Mouse (Mus musculus) adipocyte (in vitro differentiated cells): ENCODE measurements at regions not wholly inside any gene's neighbourhood (a gene's known extent, or its start where the extent isn't known, plus 50 kb on each side); places are given as distances from the start of the nearest gene placed in this dataset.

Experiments
- DNase-seq: peaks from one replicate; pipeline ENCODE4 v3.0.0-alpha.2; 2016; ENCODE audit warnings: low spot score

DNA sequence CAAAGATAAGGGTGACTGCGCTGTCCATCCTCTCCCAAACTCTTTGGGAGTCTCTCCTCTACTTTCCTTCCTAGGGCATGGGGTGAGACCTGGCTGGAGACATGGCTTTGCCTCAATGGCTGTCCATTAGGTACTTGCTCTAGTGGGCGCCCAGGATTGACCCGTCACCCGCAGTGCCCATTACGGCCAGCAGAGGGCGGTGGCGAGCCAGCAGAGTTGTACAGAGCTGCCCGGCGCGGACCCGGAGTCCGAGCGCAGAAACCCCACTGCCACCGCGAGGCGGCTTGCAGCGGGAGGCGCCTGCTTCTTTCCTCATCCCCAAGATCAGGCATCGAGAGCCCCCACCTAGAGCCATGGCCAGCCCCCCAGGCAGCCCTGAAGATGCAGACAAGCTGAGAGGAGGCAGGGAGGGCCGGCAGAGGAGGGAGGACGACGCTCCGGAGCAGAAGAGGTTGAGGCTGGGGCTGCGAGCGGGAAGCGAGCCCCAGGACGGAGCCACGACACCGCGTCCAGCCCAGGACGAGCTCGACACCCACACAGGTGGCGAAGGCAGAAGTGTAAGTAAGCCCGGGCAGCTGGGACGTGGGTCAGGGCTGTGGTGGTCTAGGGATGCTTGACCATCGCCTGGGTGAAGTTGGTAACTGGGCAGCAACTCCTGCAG is 50.9 kb upstream of the Eef2kmt start:
- peak; percentile 11 for DNase-seq
